Mouse (Mus musculus): ENCODE results near the gene Cdc37l1.

The Cdc37l1 gene

DNA sequence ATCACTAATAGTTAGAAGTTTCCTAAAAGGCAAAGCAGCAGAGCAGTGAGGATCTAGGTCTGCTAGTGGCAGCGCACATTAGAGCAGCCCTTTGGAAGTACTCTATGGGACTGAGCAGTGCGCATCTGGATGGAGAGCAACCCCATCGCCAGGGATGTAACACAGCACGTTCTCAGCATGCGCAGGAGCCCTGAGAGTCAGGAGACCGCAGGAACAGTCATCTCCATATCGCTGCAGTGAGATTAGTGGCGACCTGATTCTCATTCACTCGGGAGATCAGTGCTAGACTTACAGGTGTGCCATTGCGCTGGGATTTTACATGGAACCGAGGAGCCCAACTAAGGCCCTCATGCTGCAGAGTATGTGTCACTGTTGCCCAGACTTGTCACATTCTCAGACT is 18.9 kb downstream of the Cdc37l1 start:
- DNase-seq = no peak

DNA sequence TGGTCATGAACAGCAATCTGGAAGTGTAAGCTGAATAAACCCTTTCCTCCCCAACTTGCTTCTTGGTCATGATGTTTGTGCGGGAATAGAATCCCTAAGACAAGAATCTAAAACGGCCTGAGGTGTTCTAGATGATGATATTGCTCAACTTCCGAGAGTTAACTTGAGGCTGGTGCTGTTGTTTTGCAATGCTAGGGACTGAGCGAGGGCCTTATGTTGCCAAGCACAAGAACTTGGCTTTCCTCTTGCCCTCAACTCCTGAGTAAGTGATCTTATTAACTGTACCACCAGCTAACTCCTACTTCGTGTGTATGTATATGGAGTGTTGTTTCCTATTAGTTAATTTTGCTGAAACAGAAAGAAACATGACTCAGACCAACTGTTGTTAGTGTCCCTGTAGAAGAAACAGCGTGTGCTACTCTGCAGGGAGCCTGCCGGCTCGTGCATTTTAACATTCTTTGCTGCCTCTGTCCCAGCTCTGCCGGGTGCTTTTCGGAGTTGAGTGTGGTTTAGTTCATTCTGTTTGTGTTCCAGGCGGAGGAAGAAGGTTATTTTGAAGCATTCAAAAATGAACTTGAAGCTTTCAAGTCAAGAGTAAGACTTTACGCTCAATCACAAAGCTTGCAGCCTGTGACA is 21.3 kb downstream of the Cdc37l1 start:
- no peak for DNase-seq

DNA sequence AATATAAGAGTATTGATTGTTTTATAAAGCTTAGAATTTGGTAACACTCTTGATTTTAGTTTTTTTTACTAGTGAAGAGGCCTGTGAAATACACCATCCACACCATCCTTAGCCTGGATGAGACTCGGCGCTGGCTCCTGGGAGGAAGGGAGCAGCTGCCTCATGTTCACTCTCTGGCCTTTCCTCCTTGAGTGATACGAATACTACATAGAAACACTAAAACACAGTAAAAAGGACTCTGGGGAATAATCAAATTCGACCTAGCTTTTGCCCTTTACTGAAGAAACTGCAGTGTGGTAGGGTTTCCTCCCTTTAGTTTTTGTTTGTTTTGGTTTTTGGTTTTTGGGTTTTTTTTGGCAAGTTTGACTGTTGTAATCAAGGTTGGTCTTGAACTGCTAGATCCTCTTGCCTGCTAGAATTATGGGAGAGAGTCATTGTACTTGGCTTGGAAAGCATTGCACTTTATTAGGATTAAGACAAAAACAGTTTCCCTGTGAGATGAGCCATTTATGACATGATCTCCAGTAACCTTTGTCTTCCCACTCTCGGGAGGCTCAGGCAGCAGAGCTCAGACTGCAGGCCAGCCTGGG is 24.4 kb downstream of the Cdc37l1 start:
- DNase-seq = no peak

DNA sequence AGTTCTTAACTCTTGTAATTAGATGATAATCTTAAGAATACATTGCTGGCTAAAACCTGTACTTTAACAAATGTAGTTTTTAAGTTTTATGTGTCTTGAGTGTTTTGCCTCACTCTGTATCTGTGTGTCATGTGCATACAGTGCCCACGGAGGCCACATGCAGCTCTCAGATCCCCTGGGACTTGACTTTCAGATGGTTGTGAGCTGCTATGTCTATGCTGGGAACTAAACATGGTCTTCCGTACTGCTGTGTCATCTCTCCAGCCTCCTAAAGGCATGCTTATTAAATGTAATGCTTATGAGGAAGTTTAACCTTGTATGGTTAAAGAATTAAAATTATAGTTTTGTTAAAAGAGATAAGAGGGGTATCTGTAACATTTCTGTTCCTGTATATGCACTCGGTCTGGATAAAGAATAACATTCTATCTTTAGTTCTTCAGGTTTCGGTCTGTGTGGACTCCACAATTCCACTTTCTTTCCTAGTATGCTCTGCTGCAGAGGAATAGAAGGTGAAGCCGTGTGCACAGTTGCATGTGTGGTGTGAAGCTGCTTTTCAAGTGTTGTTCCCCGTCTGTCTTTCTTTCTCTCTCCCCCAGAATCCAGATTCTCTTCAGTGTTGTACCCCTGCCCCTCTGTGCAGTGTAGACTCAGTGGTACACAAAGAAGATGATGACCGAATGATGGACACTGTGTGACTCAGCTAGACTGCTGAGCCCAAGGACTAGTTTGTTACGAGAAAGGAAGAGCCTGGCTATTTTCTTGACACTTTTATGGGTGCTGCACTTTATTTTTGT is 25.5 kb downstream of the Cdc37l1 start:
- no peak for DNase-seq

DNA sequence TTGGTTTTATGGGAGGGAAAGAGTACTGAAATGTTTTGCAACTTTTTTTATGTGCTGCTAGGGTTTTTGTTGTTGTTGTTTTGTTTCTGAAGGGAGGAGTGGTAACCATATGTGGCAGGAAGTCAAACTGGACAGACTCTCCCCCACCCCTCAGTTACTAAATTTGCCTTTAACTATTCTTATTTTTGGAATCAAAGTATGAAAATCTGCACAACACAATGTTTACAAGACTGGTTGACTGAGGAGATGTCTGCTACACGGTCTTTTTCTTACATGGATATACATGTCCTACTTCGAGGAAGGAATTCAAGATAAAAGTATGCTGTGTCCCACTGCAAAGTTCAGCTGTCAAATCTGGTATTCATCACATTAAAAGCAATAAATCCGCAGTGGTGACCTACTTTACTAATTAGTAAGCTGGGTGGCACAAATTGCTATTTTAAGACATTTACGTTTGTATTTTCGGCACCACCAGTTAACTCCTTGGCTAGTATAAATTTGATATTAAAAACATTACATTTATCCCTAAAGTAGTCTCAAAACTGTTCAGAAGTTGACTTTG is 26.1 kb downstream of the Cdc37l1 start:
- DNase-seq = no peak

DNA sequence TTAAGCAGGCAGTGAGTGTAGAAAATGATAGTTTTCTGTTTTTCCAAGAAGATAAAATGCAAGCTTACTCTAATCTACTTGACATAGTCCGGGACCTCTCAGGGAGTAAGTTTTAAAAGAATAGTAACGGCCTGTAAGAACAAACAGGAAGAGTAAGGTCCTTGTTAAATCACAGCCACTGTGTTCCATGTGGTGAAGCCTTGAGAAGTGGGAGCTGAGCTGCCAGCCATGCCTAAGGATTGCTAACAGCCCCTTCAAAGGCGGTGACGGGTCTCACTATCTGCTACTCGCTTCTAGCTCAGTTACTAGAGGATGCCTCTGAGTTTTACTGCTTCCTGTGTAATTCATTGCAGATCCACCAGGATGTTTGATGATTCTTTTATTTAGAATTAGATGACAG is 26.6 kb downstream of the Cdc37l1 start:
- DNase-seq = no peak

DNA sequence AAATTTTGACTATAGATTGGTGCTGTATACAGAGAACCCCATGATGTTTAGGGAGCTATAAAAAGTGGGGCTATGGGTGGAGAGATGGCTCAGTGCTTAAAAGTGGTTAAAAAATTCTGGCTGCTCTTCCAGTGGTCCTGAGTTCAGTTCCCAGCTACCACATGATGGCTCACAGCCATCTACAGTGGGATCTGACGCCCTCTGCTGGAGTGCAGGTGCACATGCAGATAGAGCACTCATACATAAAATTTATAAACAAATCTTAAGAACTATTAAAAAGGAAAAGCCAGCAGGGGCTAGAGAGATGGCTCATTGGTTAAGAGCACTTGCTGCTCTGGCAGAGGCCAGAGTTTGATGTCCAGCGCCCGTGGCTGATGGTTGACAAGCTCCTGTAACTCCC is 29.5 kb downstream of the Cdc37l1 start:
- DNase-seq = no peak

DNA sequence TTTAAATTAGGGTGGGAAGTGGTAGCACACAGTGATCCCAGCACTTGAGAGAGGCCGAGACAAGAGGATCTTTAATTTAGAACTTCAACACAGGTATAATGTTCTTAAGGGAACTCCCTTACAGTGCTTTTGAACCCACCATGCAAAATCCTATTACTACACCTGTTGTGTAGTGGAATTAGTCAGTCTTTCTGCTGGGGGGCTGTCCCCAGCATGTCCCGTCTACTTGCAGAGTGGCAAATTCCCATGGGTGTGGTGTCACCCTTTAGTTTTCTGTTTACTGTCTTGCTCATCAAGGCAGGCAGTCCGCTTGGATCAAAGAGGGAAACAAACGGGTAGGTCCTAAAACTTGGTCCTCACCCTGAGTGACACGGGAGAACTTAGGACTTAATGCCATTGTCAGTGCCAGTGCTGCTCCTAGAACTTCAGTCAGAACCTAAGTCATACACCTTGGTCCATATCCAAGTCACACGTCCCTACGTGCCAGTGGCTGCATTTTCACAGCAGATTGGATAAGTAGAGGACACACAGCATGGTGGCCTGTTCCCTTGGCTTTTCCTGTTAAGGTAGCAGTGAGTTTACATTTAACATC is 31.7 kb downstream of the Cdc37l1 start:
- DNase-seq = no peak

DNA sequence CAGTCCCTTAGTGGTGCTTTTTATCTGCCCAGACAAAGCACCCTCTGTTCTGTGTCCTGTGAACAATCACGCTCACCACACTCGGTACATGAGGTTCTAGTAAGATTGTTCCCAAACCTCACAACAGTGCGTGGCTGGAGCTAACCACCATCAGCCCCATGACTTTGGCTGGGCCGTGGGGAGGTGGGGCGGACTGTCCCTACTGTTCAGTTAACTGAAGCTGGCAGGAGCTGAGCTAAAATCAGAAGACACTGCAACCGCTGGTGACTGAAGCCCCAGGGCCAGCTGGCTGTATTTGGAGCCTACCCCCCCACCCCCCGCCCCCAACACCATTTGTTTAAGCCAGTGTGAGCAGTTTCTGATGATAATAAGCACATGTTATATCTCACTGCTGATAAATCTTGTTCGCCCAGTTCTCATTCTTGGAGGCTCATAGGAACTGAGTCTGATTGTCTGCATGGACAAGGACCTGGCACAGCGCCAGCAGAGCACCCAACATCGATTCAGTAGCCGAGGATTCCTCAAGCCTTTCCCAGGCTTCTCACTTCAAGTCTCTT is 34.3 kb downstream of the Cdc37l1 start:
- peak; percentile 39 for DNase-seq

DNA sequence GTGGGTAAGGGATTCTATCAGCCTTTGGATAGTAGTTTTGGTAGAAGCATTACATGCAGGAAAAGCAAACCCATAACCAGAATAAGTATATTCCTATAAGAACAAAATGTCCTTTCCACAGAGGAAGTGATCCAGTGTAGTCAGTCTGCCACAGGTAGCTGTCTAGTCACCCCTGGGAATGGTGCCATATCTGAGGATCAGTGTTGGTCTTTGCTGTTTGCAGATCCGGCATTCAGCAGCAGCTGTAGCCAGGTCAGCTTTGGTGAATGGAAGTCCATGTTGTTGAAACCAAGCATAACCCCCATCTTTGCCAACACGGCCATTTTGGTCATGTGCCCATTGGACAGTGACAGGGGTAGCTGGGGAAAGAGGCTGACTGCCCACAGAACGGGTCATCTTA is 41.6 kb downstream of the Cdc37l1 start:
- DNase-seq = no peak

DNA sequence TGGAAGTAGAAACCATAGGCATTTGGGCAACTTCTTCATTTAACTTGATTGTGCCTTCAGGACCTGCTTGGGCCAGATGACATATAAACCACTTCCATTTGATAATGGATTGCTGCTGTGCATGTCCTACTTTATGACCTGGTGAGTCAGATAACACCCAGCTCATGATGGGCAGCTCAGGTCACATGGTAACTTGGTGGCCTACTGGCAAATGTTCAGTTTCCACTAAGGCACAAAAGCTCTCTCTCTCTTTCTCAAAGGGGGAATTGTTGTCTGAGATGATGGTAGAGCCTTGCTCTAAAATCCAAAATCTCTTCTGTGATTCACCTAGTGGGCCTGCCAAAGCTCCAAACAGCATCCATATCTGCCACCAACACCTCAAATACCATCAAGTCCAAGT is 42.5 kb downstream of the Cdc37l1 start:
- DNase-seq = no peak

DNA sequence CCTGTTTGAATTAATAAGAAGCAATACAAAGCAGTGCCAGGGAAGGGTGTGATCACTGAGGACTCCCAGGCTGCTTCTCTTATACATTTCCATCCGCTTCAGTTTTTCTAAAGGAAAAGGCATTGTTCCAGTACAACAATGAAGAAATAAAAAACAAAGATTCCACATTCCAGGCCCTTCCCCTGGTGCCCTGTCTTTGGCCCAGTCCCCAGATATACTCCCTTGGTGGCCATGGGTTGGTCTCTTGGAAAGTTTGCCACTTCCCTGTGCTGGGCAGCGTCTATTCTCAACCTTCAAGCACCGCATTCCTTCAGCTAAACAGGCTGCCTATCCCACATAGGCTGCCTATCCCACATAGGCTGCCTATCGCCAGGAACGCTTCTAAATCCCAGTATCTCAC is 46.9 kb downstream of the Cdc37l1 start:
- DNase-seq = no peak

DNA sequence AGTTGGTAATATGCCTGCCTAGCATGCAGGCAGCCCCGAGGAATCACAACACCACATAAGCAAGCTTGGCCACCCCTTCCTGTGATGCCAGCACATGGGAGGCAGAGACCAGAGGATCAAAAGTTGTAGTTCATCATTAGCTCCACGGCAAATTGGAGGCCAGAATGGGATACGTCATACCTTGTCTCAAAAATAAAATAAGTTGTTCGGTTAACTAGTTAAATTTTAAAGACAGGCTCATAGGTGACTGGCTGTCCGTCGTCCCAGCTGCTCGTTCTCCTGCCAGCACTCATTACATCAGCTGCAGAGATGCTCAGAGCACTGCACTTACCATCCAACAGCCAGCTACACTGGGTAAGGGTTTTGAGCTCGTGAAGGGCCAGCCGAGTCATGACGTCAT is 47.4 kb downstream of the Cdc37l1 start:
- no peak for DNase-seq

DNA sequence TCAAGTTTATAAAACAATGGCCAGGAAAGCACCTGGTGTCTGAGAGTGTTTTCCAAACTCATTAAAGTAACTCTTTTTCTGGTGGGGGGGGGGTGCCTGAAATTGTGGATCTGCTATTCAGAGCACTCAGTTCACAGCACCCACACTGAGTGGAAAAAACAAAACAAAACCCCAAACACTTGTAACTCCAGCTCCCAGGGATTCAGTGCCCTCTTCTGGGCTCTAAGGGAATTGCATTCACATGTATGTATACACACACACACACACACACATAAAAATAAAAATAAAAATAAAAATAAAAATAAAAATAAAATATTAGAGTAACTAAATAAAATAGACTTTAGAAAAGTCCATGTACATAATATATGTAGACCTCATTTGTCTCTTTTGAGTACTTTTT is 49.2 kb downstream of the Cdc37l1 start:
- DNase-seq = no peak

DNA sequence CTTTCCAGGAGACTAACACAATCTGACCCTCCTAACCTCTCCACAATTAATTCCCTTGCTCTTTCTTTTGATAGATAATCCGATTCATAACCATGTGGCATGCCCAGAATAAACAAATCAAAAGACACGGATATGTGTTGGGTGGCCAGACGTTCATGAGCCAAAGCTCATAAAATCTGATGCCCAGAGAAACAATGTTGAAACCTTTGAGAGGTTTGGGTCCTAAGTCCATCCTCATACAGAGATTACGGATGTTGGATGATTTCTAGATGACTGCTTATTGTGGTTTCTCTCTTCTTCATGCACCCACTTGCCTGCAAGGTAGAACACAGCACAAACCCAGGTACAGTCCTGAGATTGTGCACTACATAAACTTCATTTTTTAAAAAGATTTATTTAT is 50.1 kb downstream of the Cdc37l1 start:
- DNase-seq = no peak

DNA sequence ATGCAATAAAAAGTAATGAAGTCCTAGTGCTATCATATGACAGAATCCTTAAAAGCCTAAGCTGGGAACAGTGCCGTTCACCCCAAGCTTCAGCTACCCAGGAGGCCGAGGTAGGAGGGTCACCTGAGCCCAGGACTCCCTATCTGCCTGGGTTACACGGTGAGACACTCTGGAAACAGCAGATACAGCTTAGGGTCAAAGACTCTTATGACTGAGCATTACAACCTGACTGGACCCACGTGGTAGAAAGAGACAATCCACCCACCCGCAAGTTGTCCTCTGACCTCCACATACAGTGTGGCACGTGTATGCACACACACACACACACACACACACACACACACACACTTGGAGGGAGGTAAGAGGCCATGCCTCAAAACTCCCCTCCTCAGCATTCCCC is 52.0 kb downstream of the Cdc37l1 start:
- no peak for DNase-seq

DNA sequence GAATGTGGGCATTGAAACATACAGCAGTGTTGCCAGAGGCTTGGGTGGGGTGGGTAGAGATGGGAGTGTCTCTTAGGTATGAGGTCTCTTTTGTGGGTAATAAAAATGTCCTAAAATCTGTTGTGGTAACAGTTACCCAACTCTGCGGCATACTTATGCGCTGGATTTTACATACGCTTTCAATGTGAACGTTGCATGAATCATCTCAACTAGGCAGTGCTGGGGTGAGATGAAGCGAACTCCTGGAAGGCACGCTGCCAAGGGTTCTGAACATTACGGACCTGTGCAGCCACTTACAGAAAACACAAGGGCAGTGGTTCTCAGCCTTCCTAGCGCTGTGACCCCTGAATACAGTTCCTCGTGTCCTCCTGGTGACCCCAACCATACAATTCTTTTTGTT is 52.5 kb downstream of the Cdc37l1 start:
- no peak for DNase-seq

DNA sequence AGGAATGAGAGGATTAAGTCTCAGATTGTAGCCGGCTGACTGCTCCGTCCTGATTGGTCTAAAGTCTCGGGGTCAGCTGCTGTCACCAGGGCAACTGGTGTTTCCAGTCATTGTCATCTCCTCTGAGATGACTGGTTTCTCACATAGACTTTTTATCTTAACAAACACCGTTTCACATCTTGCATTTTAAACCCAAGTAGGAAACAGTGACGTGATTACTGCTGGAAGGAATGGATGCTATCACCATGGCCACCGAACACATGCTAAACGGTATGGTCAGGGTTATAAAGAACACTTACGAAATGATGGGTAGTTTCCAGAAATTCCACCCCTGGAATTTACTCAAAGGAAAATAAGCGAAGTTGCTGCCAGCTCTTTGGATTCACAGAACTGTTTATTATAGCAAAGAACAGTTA is 54.2 kb downstream of the Cdc37l1 start:
- DNase-seq = no peak

DNA sequence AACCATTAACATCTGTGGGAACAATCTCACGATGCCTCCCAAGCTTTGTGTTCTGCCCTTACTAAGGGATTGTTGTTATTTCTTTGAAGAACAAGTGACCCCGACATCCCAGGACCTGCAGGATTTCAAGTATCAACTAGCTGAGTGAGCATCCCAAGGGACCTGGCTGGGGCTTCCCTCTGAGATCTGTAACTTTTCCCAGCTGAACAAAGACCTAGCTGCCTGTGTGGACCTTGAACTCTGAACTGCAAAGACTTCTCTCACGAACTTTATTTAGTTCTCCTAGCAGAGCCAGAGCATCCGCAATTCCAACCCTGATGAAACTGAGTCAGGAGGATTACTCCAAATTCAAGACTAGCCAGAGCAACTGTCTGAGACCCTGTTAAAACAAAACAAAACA is 55.2 kb downstream of the Cdc37l1 start:
- DNase-seq = no peak

DNA sequence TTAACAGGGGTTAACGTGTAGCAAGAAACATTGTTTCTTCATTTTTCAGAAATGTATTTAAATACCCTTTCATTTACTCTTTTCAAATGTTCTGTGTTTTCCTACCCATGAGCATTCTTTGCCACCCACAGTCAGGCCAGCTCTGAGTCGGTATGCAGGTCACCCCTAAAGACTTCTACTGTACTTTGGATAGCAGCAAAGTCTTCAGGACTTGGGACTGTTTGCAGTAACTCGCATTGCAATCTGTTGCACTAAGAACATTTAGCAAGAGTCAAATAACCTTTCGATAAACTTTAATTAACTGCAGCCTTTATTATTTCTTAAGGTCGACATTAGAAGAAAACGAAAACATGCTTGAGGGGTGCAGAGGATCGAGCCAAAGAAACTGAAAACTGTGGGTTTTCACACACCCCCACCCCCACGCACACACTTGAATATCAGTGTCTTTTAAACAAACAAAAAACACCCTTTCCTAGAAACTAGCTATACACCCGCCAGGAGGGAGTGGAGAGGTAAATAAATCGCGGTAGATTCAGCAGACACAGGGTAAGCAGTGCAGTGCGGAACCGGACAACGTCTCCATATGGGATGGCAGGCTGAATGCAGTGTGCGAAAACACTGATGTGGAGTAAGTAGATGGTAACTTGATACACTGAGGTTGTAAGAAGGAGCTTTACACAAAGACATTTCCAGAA is 56.0 kb downstream of the Cdc37l1 start:
- no peak for DNase-seq

DNA sequence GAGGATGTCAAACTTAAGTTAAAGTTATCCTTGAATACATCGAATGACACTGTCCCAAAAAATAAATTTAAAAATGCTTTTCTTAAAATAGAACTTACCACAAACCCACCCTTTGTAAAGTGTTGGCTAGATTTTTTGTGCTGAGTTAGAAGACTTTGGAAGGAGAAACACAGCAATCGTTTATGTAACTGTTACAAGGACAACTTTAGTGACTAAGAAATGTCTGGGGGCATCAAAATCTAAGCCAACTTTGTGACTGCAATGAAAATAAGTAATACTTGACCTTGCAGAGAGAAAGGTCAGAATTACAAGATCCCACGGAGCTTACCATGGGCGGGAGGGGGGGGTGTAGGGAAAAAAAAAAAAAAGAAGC is 56.8 kb downstream of the Cdc37l1 start:
- no peak for DNase-seq

DNA sequence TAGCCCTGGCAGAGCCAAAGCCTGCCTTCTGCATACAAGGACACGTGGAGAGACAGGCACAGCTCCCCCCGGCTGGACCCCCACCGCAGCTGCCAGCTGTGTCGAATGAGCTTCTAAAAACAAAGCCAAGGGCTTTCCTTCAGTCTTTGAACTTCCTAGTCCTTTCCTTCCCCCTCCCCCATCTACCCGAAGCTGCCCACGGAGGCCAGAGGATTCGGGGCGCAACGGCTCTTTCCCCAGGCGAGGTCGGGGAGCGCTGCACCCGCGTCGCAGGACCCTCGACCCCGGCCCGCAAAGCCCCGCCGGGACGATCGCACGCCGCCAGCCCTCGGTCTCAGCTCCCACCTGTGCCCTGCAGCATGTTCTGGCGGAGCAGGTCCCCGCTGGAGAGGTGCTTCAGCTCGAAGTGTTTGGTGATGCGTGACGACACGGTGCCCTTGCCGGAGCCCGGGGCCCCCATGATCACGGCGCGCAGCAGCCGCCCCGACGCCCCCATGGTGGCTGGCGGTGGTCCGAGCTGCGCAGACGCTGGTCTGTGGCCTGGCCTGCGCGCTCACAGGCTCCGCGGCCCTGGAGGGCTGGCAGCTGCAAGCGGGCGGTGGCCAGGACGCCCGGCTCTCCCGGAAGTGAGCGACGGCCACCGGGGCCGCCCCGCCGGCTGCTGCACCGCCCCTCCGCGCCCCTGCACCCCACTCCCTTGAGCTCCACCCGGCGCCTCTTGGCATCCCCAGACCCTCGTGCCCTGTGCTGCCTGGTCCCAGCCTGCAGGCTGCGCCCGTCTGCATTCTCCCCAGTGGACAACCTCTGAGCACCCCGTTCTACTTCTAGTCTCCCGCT is 57.4 kb downstream of the Cdc37l1 start, which contains the start of gene Ak3:
Gene Ak3 (minus strand): TSS at position 628 of the 837 bp plus-strand sequence.
- peak; percentile 81 for DNase-seq

Data from cerebellum, adult 9-11 months (tissue).